Mouse (Mus musculus) megakaryocyte progenitor cell, adult 5-6 weeks (primary cell): Measurements from ENCODE around the gene Htra3. TPM values are rescaled to one million over a fixed set of nuclear protein-coding genes. Genes with fewer than 3 reads are reported as not detected.

Experiments used
- ATAC-seq: replicated peaks from 2 replicates; pipeline ENCODE4 v1.8.0; 2016; ENCODE audit warnings: mild to moderate bottlenecking, moderate TSS enrichment, inconsistent platforms; ENCODE audit not compliant: poor library complexity
- total RNA-seq, 2 experiments: library from RNA; stranded (forward) in 1 of 2; stranded (reverse) in 1 of 2; fragments of 157-497, 149-512 nt in 1 of 2; fragments of 200-1000 nt in 1 of 2; gene quantifications; 2 replicates each; pipeline versions ENCODE4 v1.2.3 to v1.2.4; 2015 to 2017

Gene Htra3
- total RNA-seq, 2 experiments from 2014 or later, result not detected

- no peak for ATAC-seq
Observed at GRCm38 (mm10) chr5:35623831-35624230, 55.8 kb downstream of the Htra3 start.

- no peak for ATAC-seq
Observed at GRCm38 (mm10) chr5:35621114-35621513, 58.5 kb downstream of the Htra3 start.

GRCm38 (mm10) chr5:35616943-35617342 lies 62.6 kb downstream of the Htra3 start:
- ATAC-seq, result no peak

- no peak for ATAC-seq
Observed at GRCm38 (mm10) chr5:35612722-35613121, 66.9 kb downstream of the Htra3 start.

GRCm38 (mm10) chr5:35611900-35612299 lies 67.7 kb downstream of the Htra3 start:
- no peak for ATAC-seq

- no peak for ATAC-seq
Observed at GRCm38 (mm10) chr5:35611170-35611569, 68.4 kb downstream of the Htra3 start.

GRCm38 (mm10) chr5:35610381-35610780 lies 69.2 kb downstream of the Htra3 start:
- no peak for ATAC-seq

GRCm38 (mm10) chr5:35609971-35610370 lies 69.6 kb downstream of the Htra3 start:
- ATAC-seq, result no peak

- no peak for ATAC-seq
Observed at GRCm38 (mm10) chr5:35609381-35609780, 70.2 kb downstream of the Htra3 start.

GRCm38 (mm10) chr5:35608559-35608958 lies 71.0 kb downstream of the Htra3 start:
- no peak for ATAC-seq

- no peak for ATAC-seq
Observed at GRCm38 (mm10) chr5:35607784-35608183, 71.8 kb downstream of the Htra3 start.

- ATAC-seq, result no peak
Observed at GRCm38 (mm10) chr5:35606800-35607199, 72.8 kb downstream of the Htra3 start.

- no peak for ATAC-seq
Observed at GRCm38 (mm10) chr5:35605355-35605754, 74.2 kb downstream of the Htra3 start.

Other genes starting within 250 kb of the Htra3 start
- gene Cpz, start 154.1 kb downstream of the Htra3 start, total RNA-seq (2015), result not detected in 2 replicates
- not detected in 2 replicates for gene Cpz, start 154.1 kb downstream of the Htra3 start, total RNA-seq (2017)
- gene Trmt44, start 104.7 kb downstream of the Htra3 start, total RNA-seq (2015), result 6.2 and 8.4 TPM in 2 replicates
- 6.3 and 7.5 TPM in 2 replicates for gene Trmt44, start 104.7 kb downstream of the Htra3 start, total RNA-seq (2017)
- gene Acox3, start 96.7 kb downstream of the Htra3 start, total RNA-seq (2015), result 19.0 and 24.9 TPM in 2 replicates
- gene Acox3, start 96.7 kb downstream of the Htra3 start, total RNA-seq (2017), result 26.7 and 29.6 TPM in 2 replicates
- gene Sh3tc1, start 60.2 kb upstream of the Htra3 start, total RNA-seq (2015), result 2.7 and 4.1 TPM in 2 replicates
- gene Sh3tc1, start 60.2 kb upstream of the Htra3 start, total RNA-seq (2017), result 2.9 and 5.5 TPM in 2 replicates
- 0.59 TPM in 1 of 2 replicates, not detected in the other for gene Ablim2, start 78.1 kb upstream of the Htra3 start, total RNA-seq (2015)
- gene Ablim2, start 78.1 kb upstream of the Htra3 start, total RNA-seq (2017), result 0.14 TPM in 1 of 2 replicates, not detected in the other
- 27.9 and 31.9 TPM in 2 replicates for gene Afap1, start 213.5 kb upstream of the Htra3 start, total RNA-seq (2015)
- 15.5 and 16.8 TPM in 2 replicates for gene Afap1, start 213.5 kb upstream of the Htra3 start, total RNA-seq (2017)